Mouse (Mus musculus) spleen, postnatal 36 days (tissue): ENCODE data around the gene Gm20388.

Experiments
- DNase-seq, 2 experiments: peaks; one replicate each; pipeline ENCODE4 v3.0.0; 2022; ENCODE audit warnings: low spot score in 2 of 2, mixed read lengths in 1 of 2

The Gm20388 gene

GRCm38 (mm10) chr8:124392271-124393012 is 4481.8 kb downstream of the Gm20388 start:
- DNase-seq = no peak

GRCm38 (mm10) chr8:124393013-124393412 is 4482.4 kb downstream of the Gm20388 start:
- no peak for DNase-seq

- no peak for DNase-seq
Observed at GRCm38 (mm10) chr8:124393927-124394326, 4483.3 kb downstream of the Gm20388 start.

GRCm38 (mm10) chr8:124394951-124395350 is 4484.3 kb downstream of the Gm20388 start:
- DNase-seq = no peak
